Mouse (Mus musculus) lung, embryonic 14.5 days (tissue): ENCODE data around the gene Zfp637. TPM values are rescaled to one million over a fixed set of nuclear protein-coding genes. Genes with fewer than 3 reads are reported as not detected.

ENCODE experiments used
- ATAC-seq: fragments of 200-750 bp; cut with Nextera tagmentation; 2 replicates; pipeline ENCODE4 v1.8.0; 2017; ENCODE audit warnings: mild to moderate bottlenecking, moderate TSS enrichment, moderate library complexity; ENCODE audit not compliant: insufficient read depth
- DNase-seq: peaks from one replicate; pipeline ENCODE4 v3.0.0-alpha.2; 2015
- H3K27ac ChIP-seq: fragments of 300-500 bp; sonication (generic); 2 replicates; pipeline ENCODE4 v1.5.1; 2014; ENCODE audit warnings: low read depth, mild to moderate bottlenecking, moderate library complexity
- H3K27me3 ChIP-seq: fragments of 300-500 bp; sonication (generic); 2 replicates; pipeline ENCODE4 v1.6.1; 2014; ENCODE audit warnings: low read length, control low read depth; ENCODE audit not compliant: insufficient read depth
- H3K36me3 ChIP-seq: fragments of 300-500 bp; sonication (generic); 2 replicates; pipeline ENCODE4 v1.6.1; 2014; ENCODE audit warnings: control low read depth; ENCODE audit not compliant: insufficient read depth
- H3K4me1 ChIP-seq: fragments of 300-500 bp; sonication (generic); 2 replicates; pipeline ENCODE4 v1.6.1; 2014; ENCODE audit warnings: antibody characterized with exemption, control low read depth; ENCODE audit not compliant: insufficient read depth
- H3K4me2 ChIP-seq: fragments of 300-500 bp; sonication (generic); 2 replicates; pipeline ENCODE4 v1.6.1; 2014; ENCODE audit warnings: mild to moderate bottlenecking
- H3K4me3 ChIP-seq: fragments of 300-500 bp; sonication (generic); 2 replicates; pipeline ENCODE4 v1.5.1; 2014; ENCODE audit warnings: low read depth, low read length
- H3K9ac ChIP-seq: fragments of 300-500 bp; sonication (generic); 2 replicates; pipeline ENCODE4 v1.6.1; 2014
- H3K9me3 ChIP-seq: fragments of 300-500 bp; sonication (generic); 2 replicates; pipeline ENCODE4 v1.6.1; 2016; ENCODE audit warnings: low read depth, low read length, control low read depth
- CTCF ChIP-seq: IDR thresholded peaks from 2 replicates; pipeline ENCODE4 v1.5.1; 2016; ENCODE audit warnings: antibody characterized with exemption, low read depth
- WGBS: fragments of 180-500 bp; shearing (Covaris S2); extraction: QIAGEN DNeasy Blood & Tissue Kit; methylation state at CpG from one replicate; pipeline ENCODE4 v1.1.7; 2014; 5-methylcytosine and 5-hydroxymethylcytosine counted together
- polyA plus RNA-seq: library from polyadenylated mRNA; unstranded; fragments of >200 nt; fragmentation: Nextera tagmentation; extraction: Ambion mirVana; gene quantifications from 2 replicates; pipeline ENCODE4 v1.2.1, GENCODE M21; 2014

The Zfp637 gene
- polyA plus RNA-seq, 1 experiment from 2014 or later, result 160 TPM

DNA sequence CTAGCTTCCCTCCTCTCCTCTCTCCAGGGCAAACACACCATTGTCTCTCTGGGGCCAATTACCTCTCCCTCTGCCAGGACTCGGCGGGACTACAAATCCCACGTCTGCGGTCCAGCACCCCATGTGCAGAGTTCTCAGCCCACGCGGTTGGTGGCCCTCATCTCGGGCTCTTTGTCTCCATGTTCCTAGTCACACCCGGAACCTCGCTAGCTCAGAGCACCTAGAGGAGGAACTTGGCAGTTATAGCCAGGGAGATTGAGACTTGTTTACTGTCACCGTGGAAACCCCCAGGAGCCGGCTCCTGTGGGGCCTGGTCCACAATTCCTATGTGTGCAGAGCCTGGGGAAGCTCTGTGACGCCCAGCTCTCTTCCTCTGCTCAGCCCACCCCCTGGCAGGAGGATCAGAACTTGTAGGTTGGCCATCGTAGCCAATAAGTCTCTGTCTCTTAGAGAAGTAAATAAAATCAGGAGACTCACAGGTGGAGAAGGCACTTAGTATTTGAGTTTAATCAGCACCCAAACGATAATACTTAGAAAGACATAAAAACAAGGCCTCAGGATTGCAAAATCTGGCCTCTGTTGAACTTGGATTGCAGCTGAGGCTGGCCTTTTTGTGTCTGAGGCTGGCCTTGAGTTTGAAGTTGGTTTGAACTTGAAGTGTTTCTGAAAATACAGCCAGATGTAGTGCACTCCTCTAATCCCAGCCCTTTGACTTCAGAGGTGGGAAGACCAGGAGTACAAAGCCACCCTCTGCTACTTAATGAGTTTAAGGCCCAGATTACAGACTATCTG is 50.6 kb downstream of the Zfp637 start:
- no peaks in the 10 kb centered on the region for H3K27me3 ChIP-seq

DNA sequence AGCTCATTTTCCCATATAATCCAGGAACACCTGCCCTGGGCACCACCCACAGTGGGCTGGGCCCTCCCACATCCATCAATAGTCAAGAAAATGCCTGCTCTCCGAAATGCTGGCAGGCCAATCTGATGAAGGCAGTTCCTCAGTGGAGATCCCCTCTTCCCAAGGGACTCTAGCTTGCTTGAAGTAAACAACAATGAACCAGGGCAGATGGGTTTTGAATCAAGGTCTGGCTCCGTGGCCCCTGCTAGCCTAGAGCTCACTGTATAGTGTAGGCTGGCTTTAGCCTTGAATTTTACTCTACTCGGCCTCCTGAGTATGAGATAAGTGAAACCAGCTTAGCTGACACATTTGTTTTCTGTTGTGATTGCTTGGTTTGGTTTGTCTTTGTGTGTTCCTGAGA is 51.4 kb downstream of the Zfp637 start:
- Histone ChIP-seq H3K27ac (no peak overlapping the region), H3K9me3 (no peaks in the 10 kb centered on the region), H3K4me3 (no peak overlapping the region), H3K36me3 (no peaks in the 10 kb centered on the region), H3K4me1 (no peaks in the 10 kb centered on the region), H3K9ac (no peak overlapping the region), H3K4me2 (no peak overlapping the region), H3K27me3 (no peaks in the 10 kb centered on the region)
- no peak for ATAC-seq
- DNase-seq, result no peak
- TF ChIP-seq CTCF, result no peak
- WGBS, result 61% methylated on average over 3 of the region's 3 CpGs

More for the DNA sequence above, 50.6 kb downstream of the Zfp637 start:
- 54% methylated on average over 14 of the region's 14 CpGs for WGBS
- Histone ChIP-seq H3K27ac (no peak overlapping the region), H3K4me2 (no peak overlapping the region), H3K9ac (no peak overlapping the region), H3K4me1 (no peaks in the 10 kb centered on the region), H3K4me3 (no peak overlapping the region), H3K9me3 (no peaks in the 10 kb centered on the region), H3K36me3 (no peaks in the 10 kb centered on the region)
- ATAC-seq, result no peak
- no peak for TF ChIP-seq CTCF
- no peak for DNase-seq

DNA sequence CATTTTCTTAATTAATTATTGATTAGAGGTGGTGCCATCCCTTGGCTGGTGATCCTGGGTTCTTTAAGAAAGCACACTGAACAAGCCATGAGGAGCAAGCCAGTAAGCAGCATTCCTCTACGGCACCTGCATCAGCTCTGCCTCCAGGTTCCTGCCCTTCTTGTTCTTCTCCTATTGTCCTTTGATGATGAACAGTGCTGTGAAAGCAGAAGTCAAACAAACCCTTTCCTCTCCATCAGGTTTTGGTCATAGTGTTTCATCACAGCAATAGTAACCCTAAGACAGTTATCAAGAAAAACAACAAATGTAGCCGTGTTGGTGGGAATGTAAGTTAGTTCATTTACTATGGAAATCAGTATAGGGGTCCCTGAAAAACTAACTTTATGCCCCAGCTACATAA is 52.5 kb downstream of the Zfp637 start:
- H3K4me3 ChIP-seq, result no peak overlapping the region
- no peak for DNase-seq
- H3K27me3 ChIP-seq, result no peaks in the 10 kb centered on the region
- no peaks in the 10 kb centered on the region for H3K4me1 ChIP-seq
- no peak for ATAC-seq
- 86% methylated on average over 2 of the region's 2 CpGs for WGBS
- H3K36me3 ChIP-seq, result no peaks in the 10 kb centered on the region
- no peaks in the 10 kb centered on the region for H3K9me3 ChIP-seq
- H3K9ac ChIP-seq, result no peak overlapping the region
- no peak overlapping the region for H3K27ac ChIP-seq
- H3K4me2 ChIP-seq, result no peak overlapping the region
- no peak for TF ChIP-seq CTCF

Other genes starting within 250 kb of the Zfp637 start
- gene Zfp239, start 20.9 kb downstream of the Zfp637 start, polyA plus RNA-seq, result 9.3 and 12.3 TPM in 2 replicates
- 803 and 809 TPM in 2 replicates for gene Hnrnpf, start 59.1 kb downstream of the Zfp637 start, polyA plus RNA-seq
- gene Fxyd4, start 96.5 kb downstream of the Zfp637 start, polyA plus RNA-seq, result 3.6 and 3.9 TPM in 2 replicates
- 1.0 and 1.1 TPM in 2 replicates for gene Rasgef1a, start 170.3 kb downstream of the Zfp637 start, polyA plus RNA-seq